Mouse (Mus musculus): Measurements from ENCODE around the gene Slc38a8. TPM values are rescaled to one million over a fixed set of nuclear protein-coding genes. Genes with fewer than 3 reads are reported as not detected.

Slc38a8 gene
- total and polyA plus RNA-seq, 2 experiments from 2014 or later, result 0.10 TPM; not detected in 1

GRCm38 (mm10) chr8:119449627-119450026 lies 51.9 kb downstream of the Slc38a8 start:
- DNase-seq (ENCODE audit: low spot score) (no peak), ATAC-seq (no peak)
- H3K4me2 ChIP-seq (ENCODE audit: low read depth, low read length), result no peak overlapping the region
- H3K4me1 ChIP-seq (ENCODE audit: insufficient read depth, low read length), result no peaks in the 10 kb centered on the region
- 75% methylated on average over 12 of the region's 12 CpGs for WGBS
- no peaks in the 10 kb centered on the region for H3K27me3 ChIP-seq (ENCODE audit: insufficient read depth, low read length)
- no peak overlapping the region for H3K9ac ChIP-seq (replicated peaks; ENCODE audit: low read length)
- H3K36me3 ChIP-seq (ENCODE audit: insufficient read depth, low read length), result no peaks in the 10 kb centered on the region
- no peak overlapping the region for H3K27ac ChIP-seq
- no peak for TF ChIP-seq CTCF (IDR thresholded peaks at IDR 0.05; ENCODE audit: low read depth)
- no peaks in the 10 kb centered on the region for H3K9me3 ChIP-seq (ENCODE audit: low read length)
- no peak overlapping the region for H3K4me3 ChIP-seq (ENCODE audit: low read length)

- Histone ChIP-seq H3K4me3 (ENCODE audit: low read length) (peak overlapping the region; percentile 54), H3K36me3 (ENCODE audit: insufficient read depth, low read length) (no peaks in the 10 kb centered on the region), H3K4me2 (ENCODE audit: low read depth, low read length) (peak overlapping the region; percentile 83), H3K27me3 (ENCODE audit: insufficient read depth, low read length) (no peaks in the 10 kb centered on the region), H3K9me3 (ENCODE audit: low read length) (no peaks in the 10 kb centered on the region), H3K4me1 (ENCODE audit: insufficient read depth, low read length) (no peaks in the 10 kb centered on the region), H3K27ac (no peak overlapping the region), H3K9ac (replicated peaks; ENCODE audit: low read length) (peak overlapping the region; percentile 56)
- no peak for DNase-seq (ENCODE audit: low spot score)
- ATAC-seq, result no peak
- 2% methylated on average over 17 of the region's 17 CpGs for WGBS
- TF ChIP-seq CTCF (IDR thresholded peaks at IDR 0.05; ENCODE audit: low read depth), result no peak
Observed at GRCm38 (mm10) chr8:119447781-119448170, 53.7 kb downstream of the Slc38a8 start.

GRCm38 (mm10) chr8:119446990-119447780 lies 54.3 kb downstream of the Slc38a8 start:
- WGBS, result 2% methylated on average over 41 of the region's 80 CpGs
- DNase-seq (ENCODE audit: low spot score) (peak; percentile 65), ATAC-seq (peak; percentile 44)
- no peaks in the 10 kb centered on the region for H3K9me3 ChIP-seq (ENCODE audit: low read length)
- peak overlapping the region; percentile 56 for H3K9ac ChIP-seq (replicated peaks; ENCODE audit: low read length)
- no peak overlapping the region for H3K27ac ChIP-seq
- H3K4me1 ChIP-seq (ENCODE audit: insufficient read depth, low read length), result no peaks in the 10 kb centered on the region
- no peaks in the 10 kb centered on the region for H3K36me3 ChIP-seq (ENCODE audit: insufficient read depth, low read length)
- H3K27me3 ChIP-seq (ENCODE audit: insufficient read depth, low read length), result no peaks in the 10 kb centered on the region
- H3K4me3 ChIP-seq (ENCODE audit: low read length), result peak overlapping the region; percentile 54
- H3K4me2 ChIP-seq (ENCODE audit: low read depth, low read length), result peak overlapping the region; percentile 83
- TF ChIP-seq CTCF (IDR thresholded peaks at IDR 0.05; ENCODE audit: low read depth), result no peak

GRCm38 (mm10) chr8:119446211-119446989 lies 55.1 kb downstream of the Slc38a8 start, which contains the start of gene Necab2:
Gene Necab2, plus strand, starts transcription at chr8:119446719.
- WGBS, result 2% methylated on average over 36 of the region's 52 CpGs
- Histone ChIP-seq H3K4me3 (ENCODE audit: low read length) (peak within 1 kb of the TSS; percentile 54), H3K36me3 (ENCODE audit: insufficient read depth, low read length) (no peaks in the 10 kb centered on the region), H3K9me3 (ENCODE audit: low read length) (no peaks in the 10 kb centered on the region), H3K9ac (replicated peaks; ENCODE audit: low read length) (peak within 1 kb of the TSS; percentile 56), H3K27me3 (ENCODE audit: insufficient read depth, low read length) (no peaks in the 10 kb centered on the region), H3K4me2 (ENCODE audit: low read depth, low read length) (peak within 1 kb of the TSS; percentile 83), H3K4me1 (ENCODE audit: insufficient read depth, low read length) (no peaks in the 10 kb centered on the region), H3K27ac (no peak within 1 kb of the TSS)
- TF ChIP-seq CTCF (IDR thresholded peaks at IDR 0.05; ENCODE audit: low read depth), result peak; percentile 92
- peak; percentile 81 for ATAC-seq
- peak; percentile 91 for DNase-seq (ENCODE audit: low spot score)

GRCm38 (mm10) chr8:119442970-119443369 lies 58.5 kb downstream of the Slc38a8 start:
- Histone ChIP-seq H3K4me1 (ENCODE audit: insufficient read depth, low read length) (peaks cover 4% of the 10 kb centered on the region; the same call in 1 of the 2 replicates), H3K9ac (replicated peaks; ENCODE audit: low read length) (no peak overlapping the region), H3K27ac (no peak overlapping the region), H3K9me3 (ENCODE audit: low read length) (no peaks in the 10 kb centered on the region), H3K4me2 (ENCODE audit: low read depth, low read length) (no peak overlapping the region), H3K36me3 (ENCODE audit: insufficient read depth, low read length) (no peaks in the 10 kb centered on the region), H3K27me3 (ENCODE audit: insufficient read depth, low read length) (no peaks in the 10 kb centered on the region), H3K4me3 (ENCODE audit: low read length) (no peak overlapping the region)
- ATAC-seq (no peak), DNase-seq (ENCODE audit: low spot score) (no peak)
- TF ChIP-seq CTCF (IDR thresholded peaks at IDR 0.05; ENCODE audit: low read depth), result no peak
- WGBS, result 93% methylated on average over 8 of the region's 8 CpGs

- TF ChIP-seq CTCF (IDR thresholded peaks at IDR 0.05; ENCODE audit: low read depth), result no peak
- Histone ChIP-seq H3K27ac (no peak overlapping the region), H3K9ac (replicated peaks; ENCODE audit: low read length) (no peak overlapping the region), H3K36me3 (ENCODE audit: insufficient read depth, low read length) (no peaks in the 10 kb centered on the region), H3K27me3 (ENCODE audit: insufficient read depth, low read length) (no peaks in the 10 kb centered on the region), H3K4me1 (ENCODE audit: insufficient read depth, low read length) (peaks cover 4% of the 10 kb centered on the region; the same call in 1 of the 2 replicates), H3K4me2 (ENCODE audit: low read depth, low read length) (no peak overlapping the region), H3K4me3 (ENCODE audit: low read length) (no peak overlapping the region), H3K9me3 (ENCODE audit: low read length) (no peaks in the 10 kb centered on the region)
- ATAC-seq (no peak), DNase-seq (ENCODE audit: low spot score) (no peak)
- 67% methylated on average over 5 of the region's 5 CpGs for WGBS
Observed at GRCm38 (mm10) chr8:119442013-119442412, 59.5 kb downstream of the Slc38a8 start.

All from hindbrain, postnatal 0 days (tissue).